In genomic region chr5:118622346-118622745, GRCm38 (mm10) we compare ENCODE assay signal across 14 mouse cellular contexts.
"Had no signal": no experiment of that assay in that cellular context is flagged by ENCODE, and none has a peak within 500 bp of the region (broad histone marks: within the 10 kb centered on the region; RNA-seq: fewer than 3 reads in every experiment).

No protein-coding gene starts in this region.

- H3K27me3 ChIP-seq: limb, embryonic 12.5 days; limb, embryonic 15.5 days; liver, embryonic 13.5 days had no signal

- H3K9ac ChIP-seq: limb, embryonic 12.5 days; limb, embryonic 15.5 days; liver, embryonic 13.5 days had no signal

- DNase-seq: kidney, adult 9 months; kidney, postnatal 14 days; kidney, postnatal 4 days; left cerebral cortex, postnatal 4 days; liver, embryonic 13.5 days; lung, adult 2 months; lung, postnatal 14 days; lung, postnatal 4 days; midbrain, embryonic 14.5 days; thymus, postnatal 36 days had no signal

- H3K36me3 ChIP-seq: limb, embryonic 12.5 days; limb, embryonic 15.5 days; liver, embryonic 13.5 days had no signal

- H3K4me2 ChIP-seq: limb, embryonic 12.5 days; limb, embryonic 15.5 days; liver, embryonic 13.5 days; midbrain, embryonic 11.5 days had no signal

- H3K9me3 ChIP-seq: limb, embryonic 12.5 days; limb, embryonic 15.5 days; liver, embryonic 13.5 days had no signal

- H3K4me3 ChIP-seq: limb, embryonic 12.5 days; limb, embryonic 15.5 days; liver, embryonic 13.5 days had no signal

- H3K27ac ChIP-seq: limb, embryonic 12.5 days; limb, embryonic 15.5 days; liver, embryonic 13.5 days; stomach, postnatal 0 days had no signal
